1 mouse cellular context compared by ENCODE assay signal in the genomic region with DNA sequence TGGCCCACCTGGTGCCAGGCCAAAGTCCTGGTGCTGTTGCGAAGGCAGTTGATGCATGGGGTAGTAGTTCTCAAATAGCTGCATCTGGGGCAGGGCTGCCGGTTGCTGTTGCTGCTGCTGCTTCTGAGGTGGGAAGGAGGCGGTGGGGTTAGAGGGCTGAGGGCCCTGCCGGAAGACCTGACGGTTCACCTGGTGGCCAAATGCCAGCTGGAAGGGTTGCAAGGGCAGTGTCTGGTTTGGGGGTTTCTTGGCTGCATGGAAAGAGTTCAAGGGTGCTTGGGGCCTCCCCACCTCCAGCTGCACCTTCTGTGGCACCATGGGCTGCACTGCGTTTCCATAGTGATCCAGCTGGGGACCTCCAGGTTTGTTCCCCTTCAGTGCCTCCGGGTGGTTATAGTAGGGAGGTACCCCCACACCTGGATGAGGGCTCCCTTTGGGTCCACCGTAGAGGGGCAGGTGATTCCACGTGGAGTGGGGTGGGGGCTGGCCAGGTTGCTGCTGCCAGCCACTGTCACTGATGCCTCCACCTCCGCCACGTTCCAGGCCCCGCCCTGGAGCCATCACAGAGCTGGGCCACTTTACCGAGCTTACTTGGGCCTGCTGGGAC.
A peak's percentile ranks its signal among the peaks of the same experiment; 100 is the strongest.
TF ChIP-seq lines count a peak whose summit lies in the region.

No protein-coding gene starts in this region.

TF ChIP-seq in CH12.LX, 34 proteins besides CTCF, POLR2A, EP300 and RAD21:
- no peak for TF ChIP-seq JUN (IDR thresholded peaks at IDR 0.05; ENCODE audit: insufficient read depth, low read depth, low read length)
- TF ChIP-seq NELFE (IDR thresholded peaks at IDR 0.05; ENCODE audit: low read depth, low read length) = no peak
- 0 out of 2 replicates have a peak, but pooled peaks have one; percentile 19 for TF ChIP-seq BHLHE40 (IDR thresholded peaks at IDR 0.05; ENCODE audit: low read depth, low read length)
- no peak for TF ChIP-seq ZKSCAN1 (IDR thresholded peaks at IDR 0.05; ENCODE audit: borderline replicate concordance, low read depth, low read length)
- TF ChIP-seq MAZ (IDR thresholded peaks at IDR 0.05; ENCODE audit: low read depth, low read length) = no peak
- no peak for TF ChIP-seq JUND (conservative IDR thresholded peaks at IDR 0.05; ENCODE audit: low read depth, low read length)
- TF ChIP-seq NRF1 (IDR thresholded peaks at IDR 0.05; ENCODE audit: low read depth, low read length) = no peak
- no peak for TF ChIP-seq CHD1 (IDR thresholded peaks at IDR 0.05; ENCODE audit: low read depth, low read length)
- TF ChIP-seq TCF12 (IDR thresholded peaks at IDR 0.05; ENCODE audit: low read depth, low read length) = peak; percentile 52; the same call in 1 of the 2 replicates
- no peak for TF ChIP-seq ZNF384 (IDR thresholded peaks at IDR 0.05; ENCODE audit: low read depth, low read length)
- TF ChIP-seq ETS1 (conservative IDR thresholded peaks at IDR 0.05; ENCODE audit: low read depth, low read length) = peak; percentile 51
- no peak for TF ChIP-seq ELF1 (IDR thresholded peaks at IDR 0.05; ENCODE audit: low read depth, low read length)
- no peak for TF ChIP-seq TBP (conservative IDR thresholded peaks at IDR 0.05; ENCODE audit: low read depth, low read length)
